Comparison of ENCODE assay signal across 15 mouse cellular contexts in the genomic region with DNA sequence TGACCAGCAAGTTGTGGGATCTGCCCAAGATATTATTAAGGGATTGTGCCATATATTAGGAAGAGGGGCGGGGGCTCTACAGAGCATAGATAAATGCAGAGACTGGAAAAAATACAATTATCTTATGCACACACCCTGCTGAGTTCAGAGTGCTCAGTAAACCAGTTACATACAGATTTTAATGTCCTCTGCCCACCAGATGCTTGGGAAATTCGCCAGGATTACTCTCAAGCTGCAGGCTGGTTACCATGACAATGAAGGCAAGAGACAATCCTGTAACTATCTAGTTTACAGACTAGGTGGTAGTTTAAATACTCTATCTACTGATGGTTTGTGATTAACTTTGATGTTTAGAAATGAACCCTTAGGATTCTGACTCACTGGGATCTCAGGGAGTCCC.
A peak's percentile ranks its signal among the peaks of the same experiment; 100 is the strongest.
DNase-seq lines count a peak whose midpoint lies in the region; ATAC-seq lines count a peak whose summit lies in the region.
"Had no signal": no experiment of that assay in that cellular context is flagged by ENCODE, and none has a peak within 500 bp of the region (broad histone marks: within the 10 kb centered on the region; RNA-seq: fewer than 3 reads in every experiment).

No protein-coding gene starts in this region.

- peak; percentile 38; the same call in 1 of the 2 replicates for ATAC-seq in frontal cortex, adult (ENCODE audit: low TSS enrichment)
- ATAC-seq: intestine, embryonic 15.5 days; midbrain, embryonic 13.5 days had no signal

- DNase-seq in frontal cortex, postnatal 14 days (ENCODE audit: low spot score in 2 of 2), result no peak
- DNase-seq in left cerebral cortex, postnatal 4 days, result peak; percentile 19
- no peak for DNase-seq in left cerebral cortex, adult 18-20 months (ENCODE audit: low spot score in 2 of 2)
- peak; percentile 37 to 49 for DNase-seq in right cerebral cortex, postnatal 10 days (ENCODE audit: low spot score in 2 of 2)
- DNase-seq in right cerebral cortex, postnatal 14 days, result no peak
- DNase-seq in thymus, postnatal 0 days (ENCODE audit: low spot score), result no peak
- no peak for DNase-seq in kidney, adult 18-20 months
- DNase-seq: adrenal gland, adult 8-10 months; cerebellum, adult 9-10 months; gastrocnemius, postnatal 14 days; heart, postnatal 14 days; lung, adult 18-20 months had no signal

- intact Hi-C loops in left cerebral cortex, postnatal 4 days (cut with DNase I), result no loop called here

Comparison
In these comparisons a context has a peak if more than half of its experiments do, and no peak if none do; other contexts are left out.
1. DNase-seq: peak in left cerebral cortex, postnatal 4 days (single experiment) and right cerebral cortex, postnatal 10 days (2 of 2); none in frontal cortex, postnatal 14 days (0 of 2), left cerebral cortex, adult 18-20 months (0 of 2), right cerebral cortex, postnatal 14 days (single experiment), thymus, postnatal 0 days (single experiment) and kidney, adult 18-20 months (single experiment).